In genomic region chr3:148335654-148336053, GRCm38 (mm10) we compare ENCODE assay signal across 13 mouse cellular contexts.
DNase-seq lines count a peak whose midpoint lies in the region; ATAC-seq and TF ChIP-seq lines count a peak whose summit lies in the region.
"Had no signal": no experiment of that assay in that cellular context is flagged by ENCODE, and none has a peak within 500 bp of the region (broad histone marks: within the 10 kb centered on the region; RNA-seq: fewer than 3 reads in every experiment).

No protein-coding gene starts in this region.

- H3K27ac ChIP-seq in heart, embryonic 13.5 days (replicated peaks) = no peak overlapping the region
- no peak overlapping the region for H3K27ac ChIP-seq in liver, embryonic 12.5 days
- no peak overlapping the region for H3K27ac ChIP-seq in limb, embryonic 14.5 days (replicated peaks; ENCODE audit: low read depth, low read length)
- H3K27ac ChIP-seq in gastrocnemius, adult 2 months = no peak overlapping the region
- H3K27ac ChIP-seq: hindbrain, embryonic 13.5 days; lung, embryonic 15.5 days; midbrain, embryonic 12.5 days had no signal

- no peak for ATAC-seq in heart, embryonic 13.5 days (ENCODE audit: extremely low read depth, insufficient number of reproducible peaks, low FRiP score, low TSS enrichment)
- no peak for ATAC-seq in liver, embryonic 12.5 days
- ATAC-seq in limb, embryonic 14.5 days (ENCODE audit: low FRiP score, low read depth) = no peak

- 0 out of 2 replicates have a peak, but pooled peaks cover 3% of the 10 kb centered on the region for H3K27me3 ChIP-seq in heart, embryonic 13.5 days (replicated peaks)
- no peaks in the 10 kb centered on the region for H3K27me3 ChIP-seq in liver, embryonic 12.5 days (replicated peaks)
- H3K27me3 ChIP-seq in limb, embryonic 14.5 days (ENCODE audit: control insufficient read depth, insufficient read depth, low read length) = no peaks in the 10 kb centered on the region
- H3K27me3 ChIP-seq: hindbrain, embryonic 13.5 days; lung, embryonic 15.5 days had no signal

- H3K9ac ChIP-seq in heart, embryonic 13.5 days = no peak overlapping the region
- H3K9ac ChIP-seq in liver, embryonic 12.5 days = no peak overlapping the region
- H3K9ac ChIP-seq in limb, embryonic 14.5 days (ENCODE audit: low read depth, low read length, severe bottlenecking) = no peak overlapping the region
- H3K9ac ChIP-seq: hindbrain, embryonic 13.5 days; lung, embryonic 15.5 days; midbrain, embryonic 12.5 days had no signal

- TF ChIP-seq CTCF in gastrocnemius, adult 2 months (IDR thresholded peaks at IDR 0.05) = no peak

- peaks cover 13% of the 10 kb centered on the region for H3K4me1 ChIP-seq in heart, embryonic 13.5 days
- H3K4me1 ChIP-seq in liver, embryonic 12.5 days = no peaks in the 10 kb centered on the region
- peaks cover 15% of the 10 kb centered on the region for H3K4me1 ChIP-seq in limb, embryonic 14.5 days (ENCODE audit: control insufficient read depth, insufficient read depth, low read length)
- H3K4me1 ChIP-seq: hindbrain, embryonic 13.5 days; midbrain, embryonic 12.5 days had no signal

- intact Hi-C loops in heart, postnatal 36 days (cut with DNase I) = no loop called here
- intact Hi-C loops in gastrocnemius, adult 2 months (cut with DNase I) = no loop called here

- H3K36me3 ChIP-seq in heart, embryonic 13.5 days = no peaks in the 10 kb centered on the region
- H3K36me3 ChIP-seq in liver, embryonic 12.5 days = no peaks in the 10 kb centered on the region
- H3K36me3 ChIP-seq in limb, embryonic 14.5 days (ENCODE audit: control insufficient read depth, insufficient read depth, low read length) = no peaks in the 10 kb centered on the region
- H3K36me3 ChIP-seq: hindbrain, embryonic 13.5 days; lung, embryonic 15.5 days; midbrain, embryonic 12.5 days had no signal

- H3K9me3 ChIP-seq in heart, embryonic 13.5 days = no peaks in the 10 kb centered on the region
- H3K9me3 ChIP-seq in liver, embryonic 12.5 days (replicated peaks) = no peaks in the 10 kb centered on the region
- H3K9me3 ChIP-seq in limb, embryonic 14.5 days (ENCODE audit: control insufficient read depth, low read length) = no peaks in the 10 kb centered on the region
- H3K9me3 ChIP-seq: hindbrain, embryonic 13.5 days; lung, embryonic 15.5 days; midbrain, embryonic 12.5 days had no signal

- H3K4me3 ChIP-seq in heart, embryonic 13.5 days = no peak overlapping the region
- H3K4me3 ChIP-seq in liver, embryonic 12.5 days = no peak overlapping the region
- no peak overlapping the region for H3K4me3 ChIP-seq in limb, embryonic 14.5 days (replicated peaks; ENCODE audit: low read length)
- H3K4me3 ChIP-seq in gastrocnemius, adult 2 months = no peak overlapping the region
- H3K4me3 ChIP-seq: hindbrain, embryonic 13.5 days; lung, embryonic 15.5 days; midbrain, embryonic 12.5 days had no signal

- 78% methylated on average over 7 of the region's 7 CpGs for WGBS in heart, embryonic 13.5 days
- 75% methylated on average over 7 of the region's 7 CpGs for WGBS in liver, embryonic 12.5 days (ENCODE audit: insufficient replicate concordance)
- WGBS in limb, embryonic 14.5 days = 54% methylated on average over 7 of the region's 7 CpGs

- peak overlapping the region; percentile 65 for H3K4me2 ChIP-seq in heart, embryonic 13.5 days
- H3K4me2 ChIP-seq in liver, embryonic 12.5 days = peak overlapping the region; percentile 32; the same call in 1 of the 2 replicates
- peak overlapping the region; percentile 31 for H3K4me2 ChIP-seq in limb, embryonic 14.5 days (replicated peaks; ENCODE audit: low read depth, low read length, severe bottlenecking)
- H3K4me2 ChIP-seq: hindbrain, embryonic 13.5 days; midbrain, embryonic 12.5 days had no signal

- no peak for TF ChIP-seq POLR2A in limb, embryonic 14.5 days (IDR thresholded peaks at IDR 0.05; ENCODE audit: borderline replicate concordance, extremely low read depth, insufficient read depth, insufficient read length)

- DNase-seq in heart, postnatal 36 days = no peak
- no peak for DNase-seq in liver
- DNase-seq in embryo, embryonic 11 days = peak; percentile 42
- DNase-seq in limb, embryonic 14.5 days (ENCODE audit: low spot score) = no peak
- no peak for DNase-seq in thymus, postnatal 4 days
- DNase-seq in gastrocnemius, adult 2 months = no peak
- DNase-seq: cerebellum, postnatal 25 days; right cerebral cortex, postnatal 14 days had no signal
